Mouse (Mus musculus): ENCODE results near the gene Ntf5. TPM values are rescaled to one million over a fixed set of nuclear protein-coding genes. Genes with fewer than 3 reads are reported as not detected.

Ntf5 gene
- polyA plus RNA-seq, 1 experiment from 2014 or later = 1.2 TPM

Other genes starting within 250 kb of the Ntf5 start
- 0.51 and 1.1 TPM in 2 replicates for gene Slc17a7, start 249.7 kb upstream of the Ntf5 start, polyA plus RNA-seq (2014; fragmentation: Nextera tagmentation; extraction: Ambion mirVana)
- not detected in 2 replicates for gene Gfy, start 234.1 kb upstream of the Ntf5 start, polyA plus RNA-seq (2014; fragmentation: Nextera tagmentation; extraction: Ambion mirVana)
- gene Pth2, start 232.7 kb upstream of the Ntf5 start, polyA plus RNA-seq (2014; fragmentation: Nextera tagmentation; extraction: Ambion mirVana) = not detected in 2 replicates
- 0.31 and 0.40 TPM in 2 replicates for gene Ccdc155, start 208.8 kb upstream of the Ntf5 start, polyA plus RNA-seq (2014; fragmentation: Nextera tagmentation; extraction: Ambion mirVana)
- gene Dkkl1, start 201.5 kb upstream of the Ntf5 start, polyA plus RNA-seq (2014; fragmentation: Nextera tagmentation; extraction: Ambion mirVana) = 1.6 and 1.7 TPM in 2 replicates
- gene Tead2, start 197.9 kb upstream of the Ntf5 start, polyA plus RNA-seq (2014; fragmentation: Nextera tagmentation; extraction: Ambion mirVana) = 229 and 242 TPM in 2 replicates
- gene Cd37, start 174.6 kb upstream of the Ntf5 start, polyA plus RNA-seq (2014; fragmentation: Nextera tagmentation; extraction: Ambion mirVana) = 1.1 and 2.5 TPM in 2 replicates
- 0.14 and 0.32 TPM in 2 replicates for gene Slc6a16, start 172.6 kb upstream of the Ntf5 start, polyA plus RNA-seq (2014; fragmentation: Nextera tagmentation; extraction: Ambion mirVana)
- gene Slc6a21, start 136.2 kb upstream of the Ntf5 start, polyA plus RNA-seq (2014; fragmentation: Nextera tagmentation; extraction: Ambion mirVana) = not detected in 2 replicates
- 5.2 and 6.9 TPM in 2 replicates for gene Trpm4, start 79.9 kb upstream of the Ntf5 start, polyA plus RNA-seq (2014; fragmentation: Nextera tagmentation; extraction: Ambion mirVana)
- gene Hrc, start 78.4 kb upstream of the Ntf5 start, polyA plus RNA-seq (2014; fragmentation: Nextera tagmentation; extraction: Ambion mirVana) = 0.68 and 0.77 TPM in 2 replicates
- 8.2 and 9.5 TPM in 2 replicates for gene Ppfia3, start 46.7 kb upstream of the Ntf5 start, polyA plus RNA-seq (2014; fragmentation: Nextera tagmentation; extraction: Ambion mirVana)
- 0.92 and 1.7 TPM in 2 replicates for gene Lin7b, start 43.1 kb upstream of the Ntf5 start, polyA plus RNA-seq (2014; fragmentation: Nextera tagmentation; extraction: Ambion mirVana)
- gene Snrnp70, start 18.0 kb upstream of the Ntf5 start, polyA plus RNA-seq (2014; fragmentation: Nextera tagmentation; extraction: Ambion mirVana) = 76.5 and 114 TPM in 2 replicates
- 0.11 TPM in 1 of 2 replicates, not detected in the other for gene Kcna7, start 8.0 kb upstream of the Ntf5 start, polyA plus RNA-seq (2014; fragmentation: Nextera tagmentation; extraction: Ambion mirVana)
- gene Lhb, start 7.1 kb downstream of the Ntf5 start, polyA plus RNA-seq (2014; fragmentation: Nextera tagmentation; extraction: Ambion mirVana) = 0.47 TPM in 1 of 2 replicates, not detected in the other
- 29.2 and 30.6 TPM in 2 replicates for gene Gys1, start 21.1 kb downstream of the Ntf5 start, polyA plus RNA-seq (2014; fragmentation: Nextera tagmentation; extraction: Ambion mirVana)
- gene Ruvbl2, start 24.4 kb downstream of the Ntf5 start, polyA plus RNA-seq (2014; fragmentation: Nextera tagmentation; extraction: Ambion mirVana) = 168 and 178 TPM in 2 replicates
- gene Ftl1, start 46.2 kb downstream of the Ntf5 start, polyA plus RNA-seq (2014; fragmentation: Nextera tagmentation; extraction: Ambion mirVana) = 5,748 and 5,943 TPM in 2 replicates
- gene Bax, start 53.2 kb downstream of the Ntf5 start, polyA plus RNA-seq (2014; fragmentation: Nextera tagmentation; extraction: Ambion mirVana) = 128 and 196 TPM in 2 replicates
- 0.40 and 0.54 TPM in 2 replicates for gene Tulp2, start 68.2 kb downstream of the Ntf5 start, polyA plus RNA-seq (2014; fragmentation: Nextera tagmentation; extraction: Ambion mirVana)
- gene Gm45808, start 73.1 kb downstream of the Ntf5 start, polyA plus RNA-seq (2014; fragmentation: Nextera tagmentation; extraction: Ambion mirVana) = not detected in 2 replicates
- 2.9 and 4.1 TPM in 2 replicates for gene Dhdh, start 75.1 kb downstream of the Ntf5 start, polyA plus RNA-seq (2014; fragmentation: Nextera tagmentation; extraction: Ambion mirVana)
- gene Nucb1, start 96.7 kb downstream of the Ntf5 start, polyA plus RNA-seq (2014; fragmentation: Nextera tagmentation; extraction: Ambion mirVana) = 88.6 and 92.7 TPM in 2 replicates
- 15.1 and 15.7 TPM in 2 replicates for gene Ppp1r15a, start 112.6 kb downstream of the Ntf5 start, polyA plus RNA-seq (2014; fragmentation: Nextera tagmentation; extraction: Ambion mirVana)
- 2.1 and 2.3 TPM in 2 replicates for gene Plekha4, start 112.6 kb downstream of the Ntf5 start, polyA plus RNA-seq (2014; fragmentation: Nextera tagmentation; extraction: Ambion mirVana)
- gene Hsd17b14, start 141.2 kb downstream of the Ntf5 start, polyA plus RNA-seq (2014; fragmentation: Nextera tagmentation; extraction: Ambion mirVana) = 0.45 and 0.46 TPM in 2 replicates
- gene Bcat2, start 156.5 kb downstream of the Ntf5 start, polyA plus RNA-seq (2014; fragmentation: Nextera tagmentation; extraction: Ambion mirVana) = 26.6 and 31.4 TPM in 2 replicates
- gene Fgf21, start 201.8 kb downstream of the Ntf5 start, polyA plus RNA-seq (2014; fragmentation: Nextera tagmentation; extraction: Ambion mirVana) = not detected in 2 replicates
- not detected in 2 replicates for gene Fut1, start 203.6 kb downstream of the Ntf5 start, polyA plus RNA-seq (2014; fragmentation: Nextera tagmentation; extraction: Ambion mirVana)
- gene Izumo1, start 208.1 kb downstream of the Ntf5 start, polyA plus RNA-seq (2014; fragmentation: Nextera tagmentation; extraction: Ambion mirVana) = 0.12 and 0.18 TPM in 2 replicates
- gene Rasip1, start 213.8 kb downstream of the Ntf5 start, polyA plus RNA-seq (2014; fragmentation: Nextera tagmentation; extraction: Ambion mirVana) = 4.9 and 5.1 TPM in 2 replicates
- 1.7 and 2.1 TPM in 2 replicates for gene Mamstr, start 226.3 kb downstream of the Ntf5 start, polyA plus RNA-seq (2014; fragmentation: Nextera tagmentation; extraction: Ambion mirVana)